In genomic region chr13:23518885-23519284, GRCm38 (mm10) we compare ENCODE assay signal across 8 mouse cellular contexts. TPM values are rescaled to one million over a fixed set of nuclear protein-coding genes. Genes with fewer than 3 reads are reported as not detected.
A peak's percentile ranks its signal among the peaks of the same experiment; 100 is the strongest.
DNase-seq lines count a peak whose midpoint lies in the region; ATAC-seq lines count a peak whose summit lies in the region.

No protein-coding gene starts in this region.

- H3K27ac ChIP-seq in macrophage: peak overlapping the region; percentile 41

- WGBS in macrophage (ENCODE audit: missing documents): 0% methylated on average over 6 of the region's 6 CpGs

- no peaks in the 10 kb centered on the region for H3K79me2 ChIP-seq in macrophage (ENCODE audit: inconsistent target)

- peak; percentile 81 for DNase-seq in T-cell, adult 2 months (ENCODE audit: low spot score)
- peak; percentile 53 for DNase-seq in gastrocnemius, postnatal 10 days
- DNase-seq in left cerebral cortex, adult 8-10 months (ENCODE audit: low spot score in 2 of 2): peak; percentile 51 to 81
- DNase-seq in right cerebral cortex, postnatal 10 days (ENCODE audit: low spot score in 2 of 2): peak; percentile 79 to 80
- peak; percentile 88 for DNase-seq in yolk sac, embryonic 10.5 days (ENCODE audit: low spot score)

- ATAC-seq in common myeloid progenitor, adult 5-6 weeks (replicated peaks; ENCODE audit: low read depth, poor library complexity, severe bottlenecking): peak; percentile 14; the same call in 1 of the 2 replicates
- ATAC-seq in inflammation-experienced regulatory T-cells, adult 6 months: peak; percentile 33

- no peaks in the 10 kb centered on the region for H3K36me3 ChIP-seq in macrophage (ENCODE audit: inconsistent target)

- peak overlapping the region; percentile 50 for H3K4me3 ChIP-seq in macrophage (ENCODE audit: inconsistent target)

RNA-seq across cellular contexts. Expression of gene Hist1h4h, which starts 12.0 kb away (rescaled TPM):
- 1,499 and 1,774 TPM in 2 replicates for total RNA-seq in common myeloid progenitor, adult 5-6 weeks (2017)
- total RNA-seq in gastrocnemius, postnatal 10 days (2021): 100 to 1,000 TPM; 473 to 507 TPM
- polyA plus RNA-seq in inflammation-experienced regulatory T-cells, adult 6 months (2017; shearing (Covaris generic)): 1 to 10 TPM; 3.9 to 8.3 (median 7.0) TPM
- 100 to 1,000 TPM; 263 to 358 (median 294) TPM for total RNA-seq in left cerebral cortex, adult 8-10 months (2022)
- 10 to 100 TPM in 17 of 26 experiments, 1 to 10 TPM in 7, not detected in 2; 2.5 to 65.3 (median 15.5) TPM for total RNA-seq in macrophage (2018; cell fraction: chromatin; rRNA removed)
- 100 to 1,000 TPM in 8 of 26 experiments, 10 to 100 TPM in 18; 16.2 to 226 (median 79.6) TPM for total RNA-seq in macrophage (2018; cell fraction: cytosol; rRNA removed)
- total RNA-seq in macrophage (2018; cell fraction: nucleus; rRNA removed): 100 to 1,000 TPM in 1 of 26 experiments, 10 to 100 TPM in 22, 1 to 10 TPM in 3; 3.2 to 104 (median 26.4) TPM
- polyA plus RNA-seq in macrophage (2018): 1.0 to 1.9 TPM in 2 of 3 replicates, not detected in the other

RNA-seq across cellular contexts. Expression of gene Hist1h2af, which starts 14.8 kb away (rescaled TPM):
- 1,142 and 1,285 TPM in 2 replicates for total RNA-seq in common myeloid progenitor, adult 5-6 weeks (2017)
- 100 to 1,000 TPM; 189 to 190 TPM for total RNA-seq in gastrocnemius, postnatal 10 days (2021)
- not detected for polyA plus RNA-seq in inflammation-experienced regulatory T-cells, adult 6 months (2017; shearing (Covaris generic))
- 10 to 100 TPM in 1 of 4 experiments, 1 to 10 TPM in 2, not detected in 1; 1.7 to 10.6 (median 3.0) TPM for total RNA-seq in left cerebral cortex, adult 8-10 months (2022)
- 10 to 100 TPM in 2 of 26 experiments, 1 to 10 TPM in 5, not detected in 19; 3.1 to 25.0 (median 5.3) TPM for total RNA-seq in macrophage (2018; cell fraction: chromatin; rRNA removed)
- total RNA-seq in macrophage (2018; cell fraction: cytosol; rRNA removed): 10 to 100 TPM in 15 of 26 experiments, 1 to 10 TPM in 11; 2.6 to 50.6 (median 16.0) TPM
- total RNA-seq in macrophage (2018; cell fraction: nucleus; rRNA removed): 10 to 100 TPM in 1 of 26 experiments, 1 to 10 TPM in 14, not detected in 11; 2.4 to 22.9 (median 4.9) TPM
- not detected in 3 replicates for polyA plus RNA-seq in macrophage (2018)

RNA-seq across cellular contexts. Expression of gene Hist1h3g, which starts 16.3 kb away (rescaled TPM):
- total RNA-seq in common myeloid progenitor, adult 5-6 weeks (2017): 199 and 205 TPM in 2 replicates
- 10 to 100 TPM; 58.4 to 59.9 TPM for total RNA-seq in gastrocnemius, postnatal 10 days (2021)
- polyA plus RNA-seq in inflammation-experienced regulatory T-cells, adult 6 months (2017; shearing (Covaris generic)): 1 to 10 TPM in 1 of 3 experiments, not detected in 2; 1.5 TPM
- 1 to 10 TPM; 3.7 to 6.0 (median 4.2) TPM for total RNA-seq in left cerebral cortex, adult 8-10 months (2022)
- total RNA-seq in macrophage (2018; cell fraction: chromatin; rRNA removed): 1 to 10 TPM in 3 of 26 experiments, not detected in 23; 2.6 to 6.9 (median 3.0) TPM
- 10 to 100 TPM in 3 of 26 experiments, 1 to 10 TPM in 21, under 1 TPM in 2; 0.91 to 17.1 (median 3.1) TPM for total RNA-seq in macrophage (2018; cell fraction: cytosol; rRNA removed)
- 1 to 10 TPM in 3 of 26 experiments, not detected in 23; 2.4 to 9.1 (median 2.4) TPM for total RNA-seq in macrophage (2018; cell fraction: nucleus; rRNA removed)
- not detected in 3 replicates for polyA plus RNA-seq in macrophage (2018)

RNA-seq across cellular contexts. Expression of gene Hist1h2bh, which starts 24.3 kb away (rescaled TPM):
- 91.4 and 108 TPM in 2 replicates for total RNA-seq in common myeloid progenitor, adult 5-6 weeks (2017)
- 10 to 100 TPM; 11.8 to 13.3 TPM for total RNA-seq in gastrocnemius, postnatal 10 days (2021)
- polyA plus RNA-seq in inflammation-experienced regulatory T-cells, adult 6 months (2017; shearing (Covaris generic)): under 1 TPM in 2 of 3 experiments, not detected in 1; 0.38 to 0.89 TPM
- 1 to 10 TPM in 2 of 4 experiments, under 1 TPM in 2; 0.84 to 1.6 (median 0.98) TPM for total RNA-seq in left cerebral cortex, adult 8-10 months (2022)
- 1 to 10 TPM in 1 of 26 experiments, under 1 TPM in 7, not detected in 18; 0.51 to 1.7 (median 0.67) TPM for total RNA-seq in macrophage (2018; cell fraction: chromatin; rRNA removed)
- total RNA-seq in macrophage (2018; cell fraction: cytosol; rRNA removed): 1 to 10 TPM in 22 of 26 experiments, under 1 TPM in 4; 0.50 to 6.2 (median 1.7) TPM
- 1 to 10 TPM in 3 of 26 experiments, under 1 TPM in 10, not detected in 13; 0.24 to 2.9 (median 0.72) TPM for total RNA-seq in macrophage (2018; cell fraction: nucleus; rRNA removed)
- polyA plus RNA-seq in macrophage (2018): 0.09 to 0.34 TPM (median 0.15 TPM) in 3 replicates

RNA-seq across cellular contexts. Expression of gene Hist1h3f, which starts 25.0 kb away (rescaled TPM):
- 186 and 196 TPM in 2 replicates for total RNA-seq in common myeloid progenitor, adult 5-6 weeks (2017)
- 10 to 100 TPM; 53.8 to 66.7 TPM for total RNA-seq in gastrocnemius, postnatal 10 days (2021)
- polyA plus RNA-seq in inflammation-experienced regulatory T-cells, adult 6 months (2017; shearing (Covaris generic)): 1 to 10 TPM in 1 of 3 experiments, under 1 TPM in 2; 0.73 to 1.5 (median 0.74) TPM
- 10 to 100 TPM; 15.3 to 21.8 (median 16.6) TPM for total RNA-seq in left cerebral cortex, adult 8-10 months (2022)
- total RNA-seq in macrophage (2018; cell fraction: chromatin; rRNA removed): 1 to 10 TPM in 12 of 26 experiments, under 1 TPM in 3, not detected in 11; 0.66 to 8.1 (median 1.7) TPM
- total RNA-seq in macrophage (2018; cell fraction: cytosol; rRNA removed): 10 to 100 TPM in 8 of 26 experiments, 1 to 10 TPM in 17, under 1 TPM in 1; 0.94 to 20.0 (median 7.1) TPM
- 1 to 10 TPM in 13 of 26 experiments, under 1 TPM in 7, not detected in 6; 0.48 to 6.5 (median 1.5) TPM for total RNA-seq in macrophage (2018; cell fraction: nucleus; rRNA removed)
- not detected in 3 replicates for polyA plus RNA-seq in macrophage (2018)

Comparison
In these comparisons a context has a peak if more than half of its experiments do, and no peak if none do; other contexts are left out.
1. Peak in every context shown above with its lines: DNase-seq, ATAC-seq, H3K4me3 ChIP-seq and H3K27ac ChIP-seq.
2. RNA of gene Hist1h2af, which starts 14.8 kb away (total RNA-seq): 1,142 to 1,285 TPM in common myeloid progenitor, adult 5-6 weeks and 189 to 190 TPM in gastrocnemius, postnatal 10 days; 1.7 to 10.6 TPM in left cerebral cortex, adult 8-10 months; every median in the first group is over 10 times any median in the second.
3. RNA of gene Hist1h3g, which starts 16.3 kb away (total RNA-seq): 199 to 205 TPM in common myeloid progenitor, adult 5-6 weeks and 58.4 to 59.9 TPM in gastrocnemius, postnatal 10 days; 3.7 to 6.0 TPM in left cerebral cortex, adult 8-10 months; every median in the first group is over 4 times any median in the second.